Mouse (Mus musculus) forebrain, embryonic 12.5 days (tissue): Measurements from ENCODE around the gene Cntn4. TPM values are rescaled to one million over a fixed set of nuclear protein-coding genes. Genes with fewer than 3 reads are reported as not detected.
A peak's percentile ranks its signal among the peaks of the same experiment; 100 is the strongest.

Source experiments
- ATAC-seq: fragments of 200-750 bp; cut with Nextera tagmentation; 2 replicates; pipeline ENCODE4 v1.8.0; 2017; ENCODE audit warnings: moderate TSS enrichment; ENCODE audit not compliant: low FRiP score
- H3K27ac ChIP-seq: fragments of 300-500 bp; sonication (generic); 2 replicates; pipeline ENCODE4 v1.5.1; 2016; ENCODE audit warnings: mild to moderate bottlenecking
- H3K27me3 ChIP-seq: fragments of 300-500 bp; sonication (generic); 2 replicates; pipeline ENCODE4 v1.6.1; 2016; ENCODE audit warnings: mild to moderate bottlenecking
- H3K36me3 ChIP-seq: fragments of 300-500 bp; sonication (generic); replicated peaks from 2 replicates; pipeline ENCODE4 v1.6.1; 2016; ENCODE audit warnings: mild to moderate bottlenecking
- H3K4me1 ChIP-seq: fragments of 300-500 bp; sonication (generic); 2 replicates; pipeline ENCODE4 v1.6.1; 2016
- H3K4me2 ChIP-seq: fragments of 300-500 bp; sonication (generic); 2 replicates; pipeline ENCODE4 v1.6.1; 2016; ENCODE audit warnings: mild to moderate bottlenecking, moderate library complexity
- H3K4me3 ChIP-seq: fragments of 300-500 bp; sonication (generic); replicated peaks from 2 replicates; pipeline ENCODE4 v1.5.1; 2016; ENCODE audit warnings: mild to moderate bottlenecking
- H3K9ac ChIP-seq: fragments of 300-500 bp; sonication (generic); 2 replicates; pipeline ENCODE4 v1.6.1; 2016; ENCODE audit warnings: mild to moderate bottlenecking
- H3K9me3 ChIP-seq: fragments of 300-500 bp; sonication (generic); 2 replicates; pipeline ENCODE4 v1.6.1; 2016
- WGBS: fragments of 180-500 bp; shearing (Covaris S2); methylation state at CpG from one replicate; pipeline ENCODE4 v1.1.7; 2016; 5-methylcytosine and 5-hydroxymethylcytosine counted together
- polyA plus RNA-seq: library from polyadenylated mRNA; unstranded; fragments of >200 nt; fragmentation: Nextera tagmentation; extraction: Ambion mirVana; gene quantifications from 2 replicates; pipeline ENCODE4 v1.2.1, GENCODE M21; 2016

Gene Cntn4
- polyA plus RNA-seq, 1 experiment from 2014 or later = 2.4 TPM

DNA sequence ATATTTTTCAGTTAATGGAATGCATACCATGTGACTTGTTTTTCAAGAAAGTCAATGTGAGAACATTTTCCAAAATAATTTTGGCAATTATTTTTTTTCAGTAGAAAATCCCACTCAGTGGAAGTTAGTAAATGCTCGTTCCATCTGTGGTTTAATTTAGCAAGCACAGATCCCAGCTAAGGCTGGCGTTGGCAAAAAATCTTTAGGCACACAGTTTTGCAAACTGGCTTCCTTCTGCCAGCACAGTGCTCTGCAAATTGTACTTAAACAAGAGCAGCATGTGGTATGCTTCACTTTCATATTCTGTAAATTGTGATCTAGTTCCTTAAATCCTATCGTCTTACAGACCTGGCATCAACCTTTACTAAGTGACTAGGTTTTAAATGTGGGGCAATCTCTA lies 821.7 kb downstream of the Cntn4 start:
- Histone ChIP-seq H3K4me3 (no peak overlapping the region), H3K9ac (no peak overlapping the region), H3K4me1 (no peaks in the 10 kb centered on the region), H3K27ac (no peak overlapping the region), H3K36me3 (no peaks in the 10 kb centered on the region), H3K27me3 (no peaks in the 10 kb centered on the region), H3K9me3 (no peaks in the 10 kb centered on the region), H3K4me2 (no peak overlapping the region)
- no peak for ATAC-seq
- WGBS = 92% methylated on average over 3 of the region's 3 CpGs

- peak; percentile 49; the same call in 1 of the 2 replicates for ATAC-seq
- Histone ChIP-seq H3K36me3 (no peaks in the 10 kb centered on the region), H3K27me3 (no peaks in the 10 kb centered on the region), H3K27ac (no peak overlapping the region), H3K9ac (no peak overlapping the region), H3K9me3 (no peaks in the 10 kb centered on the region), H3K4me3 (no peak overlapping the region), H3K4me1 (no peaks in the 10 kb centered on the region), H3K4me2 (no peak overlapping the region)
- WGBS = 55% methylated on average over 9 of the region's 9 CpGs
These were observed 826.5 kb downstream of the Cntn4 start for GRCm38 (mm10) chr6:106503961-106504360.

GRCm38 (mm10) chr6:106520367-106520766 lies 842.9 kb downstream of the Cntn4 start:
- Histone ChIP-seq H3K36me3 (no peaks in the 10 kb centered on the region), H3K9me3 (no peaks in the 10 kb centered on the region), H3K4me2 (no peak overlapping the region), H3K4me1 (no peaks in the 10 kb centered on the region), H3K27me3 (peaks cover 22% of the 10 kb centered on the region), H3K4me3 (no peak overlapping the region), H3K9ac (no peak overlapping the region), H3K27ac (no peak overlapping the region)
- ATAC-seq = peak; percentile 60; the same call in 1 of the 2 replicates
- WGBS = 26% methylated on average over 1 of the region's 1 CpGs

DNA sequence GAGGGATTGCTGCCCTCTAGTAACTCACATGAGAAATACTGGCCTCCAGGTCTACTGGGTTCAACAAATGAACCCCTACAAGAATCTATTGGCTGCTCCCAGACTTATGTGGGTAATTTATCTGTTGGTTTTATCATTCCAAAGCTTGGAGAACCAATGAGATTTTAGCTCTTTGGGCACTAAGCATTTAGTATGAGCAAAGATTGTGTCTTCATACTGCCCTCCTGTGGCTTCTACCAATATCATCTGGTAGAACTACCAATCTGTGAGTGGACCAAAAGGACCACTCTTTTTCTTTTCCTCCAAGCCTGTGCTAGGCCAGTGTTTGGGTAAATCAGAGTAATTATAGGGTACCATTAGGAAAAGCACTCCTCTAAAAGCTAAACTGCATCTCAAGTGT lies 866.0 kb downstream of the Cntn4 start:
- H3K4me1 ChIP-seq = no peaks in the 10 kb centered on the region
- no peak overlapping the region for H3K4me3 ChIP-seq
- no peak overlapping the region for H3K4me2 ChIP-seq
- ATAC-seq = no peak
- no peak overlapping the region for H3K9ac ChIP-seq
- no peaks in the 10 kb centered on the region for H3K27me3 ChIP-seq
- no peak overlapping the region for H3K27ac ChIP-seq
- no peaks in the 10 kb centered on the region for H3K36me3 ChIP-seq
- H3K9me3 ChIP-seq = no peaks in the 10 kb centered on the region

DNA sequence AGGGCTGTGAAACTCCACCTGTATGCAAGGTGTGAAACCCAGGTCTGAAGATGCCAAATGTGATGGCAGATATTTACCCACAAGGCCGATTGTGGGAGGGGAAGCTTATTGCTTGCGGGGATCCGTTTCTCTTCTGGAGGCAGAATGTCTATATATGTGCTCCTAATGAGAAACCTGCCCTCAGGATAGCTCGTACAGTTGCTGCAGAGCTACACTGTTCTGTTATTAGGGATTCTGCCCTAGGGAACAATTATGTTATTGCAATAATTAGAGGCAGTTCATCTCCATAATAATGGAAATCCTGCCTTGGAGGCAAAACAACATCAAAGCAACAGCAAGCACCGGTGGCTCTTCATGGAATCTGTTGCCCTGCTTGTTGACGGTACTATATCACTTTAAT lies 884.2 kb downstream of the Cntn4 start:
- ATAC-seq = no peak
- no peak overlapping the region for H3K9ac ChIP-seq

DNA sequence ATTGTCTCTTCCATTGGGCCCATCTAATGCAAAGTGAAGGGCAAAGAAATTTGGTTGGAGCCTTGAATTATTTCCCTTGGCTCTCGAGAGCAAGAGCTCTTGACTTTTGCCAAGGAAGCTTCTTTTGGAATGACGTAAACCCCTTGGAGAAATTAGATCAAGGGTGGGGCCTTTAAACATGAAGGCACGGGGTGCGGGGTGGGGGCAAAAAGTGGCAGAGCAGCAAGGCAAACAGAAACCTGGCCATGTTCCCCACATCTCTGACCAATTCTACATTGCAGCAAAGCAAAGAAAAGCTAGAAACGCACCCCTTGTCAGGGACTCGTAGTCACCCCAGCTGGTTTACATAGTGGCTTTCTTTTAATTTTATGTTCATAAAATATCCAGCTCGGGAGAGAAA lies 887.9 kb downstream of the Cntn4 start:
- Histone ChIP-seq H3K4me1 (no peaks in the 10 kb centered on the region), H3K4me2 (no peak overlapping the region), H3K9me3 (no peaks in the 10 kb centered on the region), H3K36me3 (no peaks in the 10 kb centered on the region), H3K4me3 (no peak overlapping the region), H3K27me3 (no peaks in the 10 kb centered on the region), H3K27ac (no peak overlapping the region), H3K9ac (no peak overlapping the region)
- WGBS = 86% methylated on average over 7 of the region's 7 CpGs
- ATAC-seq = no peak

More for the DNA sequence above, 884.2 kb downstream of the Cntn4 start:
- Histone ChIP-seq H3K36me3 (no peaks in the 10 kb centered on the region), H3K4me3 (no peak overlapping the region), H3K27ac (no peak overlapping the region), H3K4me1 (no peaks in the 10 kb centered on the region), H3K27me3 (no peaks in the 10 kb centered on the region), H3K9me3 (no peaks in the 10 kb centered on the region), H3K4me2 (no peak overlapping the region)
- WGBS = 65% methylated on average over 6 of the region's 6 CpGs

DNA sequence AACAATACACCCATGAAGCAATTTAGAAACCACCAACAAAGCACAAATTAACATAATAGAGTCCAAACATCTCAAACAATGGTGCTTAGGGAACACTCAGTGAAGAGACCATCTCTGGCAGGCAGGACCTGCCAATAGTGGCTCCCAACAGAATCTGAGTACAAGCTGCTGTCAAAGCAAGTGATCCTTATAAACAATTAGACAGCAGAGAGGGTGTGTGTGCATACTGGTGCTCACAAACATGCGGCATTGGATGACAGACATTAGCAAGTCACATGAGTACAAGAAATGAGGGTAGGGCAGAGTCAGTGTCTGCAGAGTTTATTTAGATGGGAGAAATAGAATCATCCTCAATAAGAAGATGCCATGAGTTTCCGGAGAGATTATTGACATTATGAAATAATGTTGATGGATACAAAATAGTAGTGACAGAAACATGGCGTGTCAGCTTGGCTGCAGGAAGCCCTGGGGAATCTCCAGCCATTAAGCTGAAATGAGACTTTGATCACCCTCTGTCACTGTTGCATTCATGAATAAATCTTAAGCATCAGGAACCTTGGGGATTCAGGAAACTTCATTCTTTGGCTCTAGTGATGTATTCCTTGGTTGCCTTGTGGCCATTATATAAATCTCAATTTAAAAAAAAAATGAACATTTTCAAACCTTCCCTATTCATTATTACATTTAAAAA lies 888.5 kb downstream of the Cntn4 start:
- no peaks in the 10 kb centered on the region for H3K36me3 ChIP-seq
- ATAC-seq = no peak
- no peak overlapping the region for H3K9ac ChIP-seq
- H3K4me1 ChIP-seq = no peaks in the 10 kb centered on the region
- no peak overlapping the region for H3K4me3 ChIP-seq
- no peaks in the 10 kb centered on the region for H3K27me3 ChIP-seq
- no peaks in the 10 kb centered on the region for H3K9me3 ChIP-seq
- H3K4me2 ChIP-seq = no peak overlapping the region
- no peak overlapping the region for H3K27ac ChIP-seq
- WGBS = 82% methylated on average over 3 of the region's 3 CpGs

GRCm38 (mm10) chr6:106566929-106567621 lies 889.6 kb downstream of the Cntn4 start:
- Histone ChIP-seq H3K36me3 (no peaks in the 10 kb centered on the region), H3K4me3 (no peak overlapping the region), H3K27me3 (no peaks in the 10 kb centered on the region), H3K9ac (no peak overlapping the region), H3K9me3 (no peaks in the 10 kb centered on the region), H3K27ac (no peak overlapping the region), H3K4me1 (no peaks in the 10 kb centered on the region), H3K4me2 (no peak overlapping the region)
- ATAC-seq = no peak
- 82% methylated on average over 11 of the region's 11 CpGs for WGBS

DNA sequence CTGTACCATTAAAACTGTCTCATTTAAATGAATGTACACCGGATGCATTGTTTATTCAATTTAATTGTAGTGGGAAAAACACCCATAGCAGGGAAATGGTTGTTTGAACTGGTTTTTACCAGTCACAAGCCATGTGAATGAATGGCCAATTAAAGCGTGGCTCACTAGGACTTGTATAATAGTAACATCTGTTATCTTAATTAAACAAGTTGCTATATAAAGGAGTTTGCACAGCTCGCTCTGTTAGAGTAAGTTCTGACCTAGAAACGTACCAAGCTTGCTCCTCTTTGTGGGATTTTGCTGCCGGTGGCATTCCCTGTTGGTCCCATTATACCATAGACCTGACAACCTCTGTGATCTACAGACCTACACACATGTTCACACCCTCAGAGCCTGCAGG lies 902.7 kb downstream of the Cntn4 start:
- peak; percentile 55; the same call in 1 of the 2 replicates for ATAC-seq
- H3K27me3 ChIP-seq = no peaks in the 10 kb centered on the region
- WGBS = 49% methylated on average over 5 of the region's 5 CpGs
- H3K36me3 ChIP-seq = no peaks in the 10 kb centered on the region
- no peak overlapping the region for H3K9ac ChIP-seq
- no peak overlapping the region for H3K4me2 ChIP-seq
- H3K27ac ChIP-seq = no peak overlapping the region
- H3K4me3 ChIP-seq = no peak overlapping the region
- no peaks in the 10 kb centered on the region for H3K4me1 ChIP-seq
- no peaks in the 10 kb centered on the region for H3K9me3 ChIP-seq

GRCm38 (mm10) chr6:106593756-106594155 lies 916.3 kb downstream of the Cntn4 start:
- WGBS = 16% methylated on average over 9 of the region's 9 CpGs
- ATAC-seq = no peak
- no peaks in the 10 kb centered on the region for H3K9me3 ChIP-seq
- no peak overlapping the region for H3K27ac ChIP-seq
- H3K9ac ChIP-seq = no peak overlapping the region
- no peaks in the 10 kb centered on the region for H3K27me3 ChIP-seq
- H3K4me3 ChIP-seq = no peak overlapping the region
- H3K36me3 ChIP-seq = no peaks in the 10 kb centered on the region
- H3K4me1 ChIP-seq = no peaks in the 10 kb centered on the region
- peak overlapping the region; percentile 26 for H3K4me2 ChIP-seq

DNA sequence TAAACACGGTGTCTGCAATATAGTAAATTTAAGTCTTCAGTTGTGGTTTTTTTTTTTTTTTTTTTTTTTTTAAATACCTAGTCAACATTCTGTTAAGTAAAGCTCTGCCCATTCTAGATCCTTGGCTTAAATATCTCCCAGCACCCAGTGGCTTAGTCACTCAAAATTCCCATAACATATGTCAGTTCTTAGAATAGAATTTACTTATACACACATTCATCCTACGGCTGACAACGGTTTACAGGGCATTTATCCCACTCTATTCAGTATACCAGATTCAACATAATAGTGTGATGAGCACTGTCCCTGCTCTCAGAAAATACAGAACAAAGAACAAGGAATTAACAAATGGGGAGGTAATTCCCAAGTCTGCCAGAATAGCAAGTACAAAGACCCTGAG lies 939.6 kb downstream of the Cntn4 start:
- H3K36me3 ChIP-seq = no peaks in the 10 kb centered on the region
- 69% methylated on average over 3 of the region's 3 CpGs for WGBS

GRCm38 (mm10) chr6:106621188-106621749 lies 943.8 kb downstream of the Cntn4 start:
- Histone ChIP-seq H3K36me3 (no peaks in the 10 kb centered on the region), H3K9ac (no peak overlapping the region), H3K4me1 (no peaks in the 10 kb centered on the region), H3K27ac (no peak overlapping the region), H3K27me3 (no peaks in the 10 kb centered on the region), H3K9me3 (no peaks in the 10 kb centered on the region), H3K4me2 (no peak overlapping the region), H3K4me3 (no peak overlapping the region)
- ATAC-seq = no peak
- 76% methylated on average over 5 of the region's 5 CpGs for WGBS

More for the DNA sequence above, 939.6 kb downstream of the Cntn4 start:
- H3K27me3 ChIP-seq = no peaks in the 10 kb centered on the region
- no peaks in the 10 kb centered on the region for H3K4me1 ChIP-seq
- no peak for ATAC-seq
- no peak overlapping the region for H3K9ac ChIP-seq
- no peak overlapping the region for H3K27ac ChIP-seq
- H3K9me3 ChIP-seq = no peaks in the 10 kb centered on the region
- no peak overlapping the region for H3K4me3 ChIP-seq
- no peak overlapping the region for H3K4me2 ChIP-seq

- WGBS = 90% methylated on average over 3 of the region's 3 CpGs
- Histone ChIP-seq H3K4me3 (no peak overlapping the region), H3K27ac (no peak overlapping the region), H3K4me2 (no peak overlapping the region), H3K4me1 (peaks cover 4% of the 10 kb centered on the region; the same call in 1 of the 2 replicates), H3K9me3 (no peaks in the 10 kb centered on the region), H3K9ac (no peak overlapping the region), H3K36me3 (no peaks in the 10 kb centered on the region), H3K27me3 (no peaks in the 10 kb centered on the region)
- ATAC-seq = no peak
These were observed 965.6 kb downstream of the Cntn4 start for GRCm38 (mm10) chr6:106643026-106643425.
